Mouse (Mus musculus): ENCODE results near the gene Hoxb7. TPM values are rescaled to one million over a fixed set of nuclear protein-coding genes. Genes with fewer than 3 reads are reported as not detected.

Gene Hoxb7
- polyA plus RNA-seq, 1 experiment = not detected

- Histone ChIP-seq H3K9ac (ENCODE audit: low read depth, poor library complexity, severe bottlenecking) (no peak overlapping the region), H3K27me3 (ENCODE audit: control insufficient read depth, insufficient read depth, low read length, poor library complexity, severe bottlenecking) (peaks cover 13% of the 10 kb centered on the region), H3K36me3 (ENCODE audit: control insufficient read depth, insufficient read depth, low read length, poor library complexity, severe bottlenecking) (0 out of 2 replicates have a peak, but pooled peaks cover 3% of the 10 kb centered on the region), H3K27ac (ENCODE audit: insufficient read depth, low read length) (0 out of 2 replicates have a peak overlapping the region, but pooled peaks have one; percentile 22), H3K9me3 (replicated peaks; ENCODE audit: control insufficient read depth, insufficient read depth, low read length, poor library complexity, severe bottlenecking) (no peaks in the 10 kb centered on the region), H3K4me3 (ENCODE audit: low read depth, low read length) (no peak overlapping the region), H3K4me1 (ENCODE audit: control insufficient read depth, insufficient read depth, low read length) (peaks cover 3% of the 10 kb centered on the region)
- no peak for TF ChIP-seq POLR2A (IDR thresholded peaks at IDR 0.05; ENCODE audit: insufficient read depth, low read length)
Observed at GRCm38 (mm10) chr11:96254221-96254620, 32.2 kb upstream of the Hoxb7 start.

GRCm38 (mm10) chr11:96255111-96255995, 31.1 kb upstream of the Hoxb7 start:
- Histone ChIP-seq H3K36me3 (ENCODE audit: control insufficient read depth, insufficient read depth, low read length, poor library complexity, severe bottlenecking) (0 out of 2 replicates have a peak, but pooled peaks cover 3% of the 10 kb centered on the region), H3K9ac (ENCODE audit: low read depth, poor library complexity, severe bottlenecking) (no peak overlapping the region), H3K4me3 (ENCODE audit: low read depth, low read length) (peak overlapping the region; percentile 32), H3K4me1 (ENCODE audit: control insufficient read depth, insufficient read depth, low read length) (peaks cover 1% of the 10 kb centered on the region), H3K9me3 (replicated peaks; ENCODE audit: control insufficient read depth, insufficient read depth, low read length, poor library complexity, severe bottlenecking) (no peaks in the 10 kb centered on the region), H3K27ac (ENCODE audit: insufficient read depth, low read length) (no peak overlapping the region), H3K27me3 (ENCODE audit: control insufficient read depth, insufficient read depth, low read length, poor library complexity, severe bottlenecking) (peaks cover 13% of the 10 kb centered on the region)
- no peak for TF ChIP-seq POLR2A (IDR thresholded peaks at IDR 0.05; ENCODE audit: insufficient read depth, low read length)
- no peak for TF ChIP-seq CTCF (IDR thresholded peaks at IDR 0.05; ENCODE audit: low read depth, low read length)
- no peak for TF ChIP-seq EP300 (IDR thresholded peaks at IDR 0.05; ENCODE audit: insufficient read depth, low read depth, low read length)

GRCm38 (mm10) chr11:96255996-96256445, 30.4 kb upstream of the Hoxb7 start:
- Histone ChIP-seq H3K36me3 (ENCODE audit: control insufficient read depth, insufficient read depth, low read length, poor library complexity, severe bottlenecking) (0 out of 2 replicates have a peak, but pooled peaks cover 3% of the 10 kb centered on the region), H3K4me3 (ENCODE audit: low read depth, low read length) (no peak overlapping the region), H3K27me3 (ENCODE audit: control insufficient read depth, insufficient read depth, low read length, poor library complexity, severe bottlenecking) (peaks cover 11% of the 10 kb centered on the region), H3K4me1 (ENCODE audit: control insufficient read depth, insufficient read depth, low read length) (no peaks in the 10 kb centered on the region), H3K9ac (ENCODE audit: low read depth, poor library complexity, severe bottlenecking) (no peak overlapping the region), H3K9me3 (replicated peaks; ENCODE audit: control insufficient read depth, insufficient read depth, low read length, poor library complexity, severe bottlenecking) (no peaks in the 10 kb centered on the region), H3K27ac (ENCODE audit: insufficient read depth, low read length) (no peak overlapping the region)
- TF ChIP-seq EP300 (IDR thresholded peaks at IDR 0.05; ENCODE audit: insufficient read depth, low read depth, low read length) = no peak
- peak; percentile 9 for TF ChIP-seq CTCF (IDR thresholded peaks at IDR 0.05; ENCODE audit: low read depth, low read length)

GRCm38 (mm10) chr11:96257141-96257540, 29.3 kb upstream of the Hoxb7 start:
- H3K27me3 ChIP-seq (ENCODE audit: control insufficient read depth, insufficient read depth, low read length, poor library complexity, severe bottlenecking) = peaks cover 11% of the 10 kb centered on the region
- no peaks in the 10 kb centered on the region for H3K4me1 ChIP-seq (ENCODE audit: control insufficient read depth, insufficient read depth, low read length)
- TF ChIP-seq EP300 (IDR thresholded peaks at IDR 0.05; ENCODE audit: insufficient read depth, low read depth, low read length) (no peak), POLR2A (IDR thresholded peaks at IDR 0.05; ENCODE audit: insufficient read depth, low read length) (no peak), CTCF (IDR thresholded peaks at IDR 0.05; ENCODE audit: low read depth, low read length) (no peak)
- no peaks in the 10 kb centered on the region for H3K9me3 ChIP-seq (replicated peaks; ENCODE audit: control insufficient read depth, insufficient read depth, low read length, poor library complexity, severe bottlenecking)
- no peak overlapping the region for H3K4me3 ChIP-seq (ENCODE audit: low read depth, low read length)
- no peak overlapping the region for H3K27ac ChIP-seq (ENCODE audit: insufficient read depth, low read length)
- no peak overlapping the region for H3K9ac ChIP-seq (ENCODE audit: low read depth, poor library complexity, severe bottlenecking)
- H3K36me3 ChIP-seq (ENCODE audit: control insufficient read depth, insufficient read depth, low read length, poor library complexity, severe bottlenecking) = peaks cover 6% of the 10 kb centered on the region

GRCm38 (mm10) chr11:96259038-96259437, 27.4 kb upstream of the Hoxb7 start:
- TF ChIP-seq POLR2A (IDR thresholded peaks at IDR 0.05; ENCODE audit: insufficient read depth, low read length) (no peak), EP300 (IDR thresholded peaks at IDR 0.05; ENCODE audit: insufficient read depth, low read depth, low read length) (no peak), CTCF (IDR thresholded peaks at IDR 0.05; ENCODE audit: low read depth, low read length) (no peak)
- Histone ChIP-seq H3K36me3 (ENCODE audit: control insufficient read depth, insufficient read depth, low read length, poor library complexity, severe bottlenecking) (peaks cover 13% of the 10 kb centered on the region), H3K4me3 (ENCODE audit: low read depth, low read length) (no peak overlapping the region), H3K27ac (ENCODE audit: insufficient read depth, low read length) (no peak overlapping the region), H3K4me1 (ENCODE audit: control insufficient read depth, insufficient read depth, low read length) (no peaks in the 10 kb centered on the region), H3K9ac (ENCODE audit: low read depth, poor library complexity, severe bottlenecking) (no peak overlapping the region), H3K9me3 (replicated peaks; ENCODE audit: control insufficient read depth, insufficient read depth, low read length, poor library complexity, severe bottlenecking) (no peaks in the 10 kb centered on the region), H3K27me3 (ENCODE audit: control insufficient read depth, insufficient read depth, low read length, poor library complexity, severe bottlenecking) (peaks cover 15% of the 10 kb centered on the region)

GRCm38 (mm10) chr11:96259511-96259910, 26.9 kb upstream of the Hoxb7 start:
- TF ChIP-seq CTCF (IDR thresholded peaks at IDR 0.05; ENCODE audit: low read depth, low read length) (no peak), POLR2A (IDR thresholded peaks at IDR 0.05; ENCODE audit: insufficient read depth, low read length) (no peak), EP300 (IDR thresholded peaks at IDR 0.05; ENCODE audit: insufficient read depth, low read depth, low read length) (no peak)
- Histone ChIP-seq H3K9me3 (replicated peaks; ENCODE audit: control insufficient read depth, insufficient read depth, low read length, poor library complexity, severe bottlenecking) (no peaks in the 10 kb centered on the region), H3K9ac (ENCODE audit: low read depth, poor library complexity, severe bottlenecking) (no peak overlapping the region), H3K27me3 (ENCODE audit: control insufficient read depth, insufficient read depth, low read length, poor library complexity, severe bottlenecking) (peaks cover 15% of the 10 kb centered on the region), H3K4me1 (ENCODE audit: control insufficient read depth, insufficient read depth, low read length) (no peaks in the 10 kb centered on the region), H3K27ac (ENCODE audit: insufficient read depth, low read length) (no peak overlapping the region), H3K36me3 (ENCODE audit: control insufficient read depth, insufficient read depth, low read length, poor library complexity, severe bottlenecking) (peaks cover 13% of the 10 kb centered on the region), H3K4me3 (ENCODE audit: low read depth, low read length) (no peak overlapping the region)

Measured in ES-Bruce4 (cell line).